Mouse (Mus musculus) cerebellum, adult 2 months (tissue): Measurements from ENCODE around the gene Baiap2.

ENCODE experiments used
- CTCF ChIP-seq: fragments of 200-500 bp; IDR thresholded peaks from 2 replicates; pipeline ENCODE4 v1.5.1; 2011; ENCODE audit warnings: low read depth, mild to moderate bottlenecking, control low read depth, low read length, moderate library complexity, borderline replicate concordance; ENCODE audit not compliant: insufficient read depth
- POLR2A ChIP-seq: fragments of 200-500 bp; IDR thresholded peaks from 2 replicates; pipeline ENCODE4 v1.6.1; 2011; ENCODE audit warnings: low read length, control low read depth, borderline replicate concordance; ENCODE audit not compliant: insufficient read depth

DNA sequence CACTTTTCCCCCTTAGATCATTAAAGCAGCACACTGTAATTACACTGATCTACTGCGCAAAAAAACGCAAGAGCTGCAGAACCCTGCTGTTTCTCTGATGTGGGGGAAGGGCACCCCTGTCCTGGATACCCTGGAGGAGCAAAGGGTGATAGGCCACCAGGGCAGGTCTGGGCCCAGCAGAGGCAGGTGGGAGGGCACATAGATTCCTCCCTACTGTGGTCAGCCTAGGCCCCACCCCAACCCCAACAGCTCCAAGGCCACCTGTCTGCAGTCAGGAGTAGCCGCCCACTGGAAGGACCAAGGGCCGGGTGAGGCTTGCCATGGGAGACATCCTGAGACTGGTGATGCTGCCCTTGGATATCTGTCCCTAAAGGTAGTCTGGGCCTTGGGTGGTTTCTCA is 102.8 kb downstream of the Baiap2 start:
- TF ChIP-seq CTCF (no peak), POLR2A (no peak)
